Mouse (Mus musculus) small intestine, adult 2 months (tissue): ENCODE results near the gene Zmym5.
"Not testable (repeated sequence)": the region's sequence is repeated elsewhere in the genome, so short reads cannot be mapped to it uniquely, and the experiment has no call there.

Experiments used
- CTCF ChIP-seq: fragments of 200-500 bp; IDR thresholded peaks from 2 replicates; pipeline ENCODE4 v1.5.1; 2012; ENCODE audit warnings: low read depth, mild to moderate bottlenecking, control low read depth, inconsistent platforms, low read length, moderate library complexity, mixed read lengths; ENCODE audit not compliant: insufficient replicate concordance, insufficient read length; ENCODE audit errors: extremely low read depth
- POLR2A ChIP-seq: fragments of 200-500 bp; IDR thresholded peaks from 2 replicates; pipeline ENCODE4 v1.6.1; 2012; ENCODE audit warnings: low read depth, mild to moderate bottlenecking, control low read depth, inconsistent platforms, low read length, moderate library complexity

DNA sequence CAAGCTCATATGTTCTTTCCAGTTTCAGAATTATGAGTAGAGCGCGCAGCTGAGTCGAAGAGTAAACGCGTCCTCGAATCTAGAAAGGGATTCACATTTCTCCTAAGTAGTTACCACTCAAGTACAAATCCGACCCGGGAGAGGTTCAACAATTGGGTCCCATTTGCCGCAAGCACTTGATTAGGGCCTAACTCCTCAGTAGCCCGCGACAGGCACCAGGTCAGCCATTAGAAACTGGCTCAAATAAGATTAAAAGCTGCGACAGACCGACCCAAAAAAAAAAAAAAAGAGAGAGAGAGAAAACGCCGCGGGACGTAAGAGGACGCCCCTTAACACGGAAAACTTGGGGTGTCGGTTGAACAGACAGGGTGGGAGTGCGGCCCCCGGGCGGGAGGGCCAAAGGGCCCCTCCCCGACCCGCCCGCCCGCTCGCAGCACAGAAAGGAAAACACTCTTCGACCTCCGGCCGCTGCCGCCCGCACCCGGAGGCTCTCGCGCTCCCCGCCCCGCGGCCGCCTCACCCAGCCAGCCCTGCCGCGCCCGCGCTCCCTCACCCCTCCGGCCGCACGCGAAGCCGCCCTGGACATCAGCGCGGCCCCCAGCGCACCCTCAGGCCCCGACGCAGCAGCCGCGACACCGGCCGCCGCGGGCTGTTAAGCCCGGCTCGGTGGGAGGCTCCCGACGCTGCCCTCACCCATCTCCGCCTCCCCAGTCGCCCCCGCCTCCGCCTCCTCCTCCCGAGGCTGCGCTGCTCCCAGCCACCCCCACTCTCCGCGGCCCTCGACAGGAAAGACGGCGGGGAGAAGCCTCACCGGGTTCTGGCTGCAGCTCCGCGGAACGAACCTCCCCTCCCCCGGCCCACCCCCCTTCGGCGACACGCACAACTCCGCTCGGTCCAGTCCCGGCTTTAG, 480 bp downstream of the Zmym5 start:
- not testable (repeated sequence) for TF ChIP-seq CTCF, POLR2A
